Mouse (Mus musculus): ENCODE data around the gene Tmem150a. TPM values are rescaled to one million over a fixed set of nuclear protein-coding genes. Genes with fewer than 3 reads are reported as not detected.

Gene Tmem150a
- total and polyA plus RNA-seq, 3 experiments: 22.7 to 86.9 (median 22.8) TPM

DNA sequence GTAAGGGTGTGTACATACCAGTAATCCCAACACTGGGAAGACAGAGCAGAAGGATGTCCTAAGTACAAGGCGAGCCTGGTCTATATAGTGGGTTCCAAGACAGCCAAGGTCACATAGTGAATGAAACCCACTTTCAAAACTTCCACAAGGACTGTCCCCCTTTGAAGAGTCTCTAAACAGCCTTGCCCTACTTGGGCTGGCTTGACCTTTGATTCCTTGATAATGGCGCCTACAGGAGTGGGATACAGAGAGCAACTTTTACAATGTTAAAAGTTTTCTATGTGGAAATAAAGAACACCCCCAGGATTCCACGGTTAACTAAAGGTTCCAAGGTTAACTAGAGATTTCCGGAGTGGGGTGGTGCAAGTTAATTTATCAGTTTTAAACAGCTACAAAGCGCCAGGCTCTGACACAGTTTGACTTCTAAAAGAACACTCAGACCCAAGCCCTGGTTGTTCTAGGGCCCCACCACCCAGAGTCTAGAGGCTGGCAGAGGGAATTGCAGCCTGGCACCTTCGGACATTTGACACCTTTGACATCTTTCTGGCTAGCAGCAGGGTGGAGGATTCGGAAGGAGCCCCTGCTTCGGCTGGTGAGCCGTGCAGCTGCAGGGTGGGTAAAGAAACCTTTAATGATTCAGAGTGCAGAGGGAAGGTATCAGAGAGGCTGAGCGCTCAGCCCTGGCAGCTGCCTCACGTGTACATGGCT lies 4.8 kb downstream of the Tmem150a start:
- Histone ChIP-seq H3K4me3 (no peak overlapping the region), H3K36me3 (ENCODE audit: control insufficient read depth, insufficient read depth, low read length) (no peaks in the 10 kb centered on the region)

DNA sequence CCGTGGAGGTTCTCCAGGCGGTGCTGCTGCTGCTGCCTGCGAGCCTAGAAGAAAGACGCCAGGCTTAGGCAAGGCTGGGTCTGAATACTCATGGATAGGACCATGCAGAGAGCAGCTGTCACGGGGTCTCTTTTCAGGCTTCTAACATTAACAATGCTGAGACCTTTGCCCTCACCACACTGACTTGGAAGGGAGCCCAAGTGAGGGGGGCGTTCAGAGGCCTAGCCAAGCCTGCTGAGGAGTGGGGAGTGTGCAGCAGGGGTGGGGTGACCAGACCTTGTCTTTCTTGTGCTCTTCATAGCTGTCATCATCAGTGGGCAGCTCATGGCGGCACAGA lies 5.3 kb downstream of the Tmem150a start:
- Histone ChIP-seq H3K9ac (ENCODE audit: low read depth, low read length) (no peak overlapping the region), H3K4me1 (ENCODE audit: control insufficient read depth, insufficient read depth, low read length) (peaks cover 4% of the 10 kb centered on the region), H3K79me2 (replicated peaks; ENCODE audit: control insufficient read depth, insufficient read depth, low read length) (no peaks in the 10 kb centered on the region; the same call in 1 of the 2 replicates), H3K27ac (no peak overlapping the region), H3K4me3 (no peak overlapping the region), H3K27me3 (ENCODE audit: control insufficient read depth, insufficient read depth, low read length) (no peaks in the 10 kb centered on the region), H3K36me3 (ENCODE audit: control insufficient read depth, insufficient read depth, low read length) (no peaks in the 10 kb centered on the region)
- 62% methylated on average over 7 of the region's 7 CpGs for WGBS
- no peak for DNase-seq
- intact Hi-C loops (cut with DNase I): no loop called here
- TF ChIP-seq POLR2A (IDR thresholded peaks at IDR 0.05; ENCODE audit: insufficient read depth, low read depth, low read length) (no peak), CTCF (IDR thresholded peaks at IDR 0.05) (no peak), EP300 (IDR thresholded peaks at IDR 0.05; ENCODE audit: insufficient read depth, low read depth, low read length) (no peak)

More for the DNA sequence above, 4.8 kb downstream of the Tmem150a start:
- TF ChIP-seq EP300 (IDR thresholded peaks at IDR 0.05; ENCODE audit: insufficient read depth, low read depth, low read length): no peak
- TF ChIP-seq CTCF (IDR thresholded peaks at IDR 0.05): no peak
- TF ChIP-seq POLR2A (IDR thresholded peaks at IDR 0.05; ENCODE audit: insufficient read depth, low read depth, low read length): no peak
- Histone ChIP-seq H3K4me1 (ENCODE audit: control insufficient read depth, insufficient read depth, low read length) (peaks cover 4% of the 10 kb centered on the region), H3K9ac (ENCODE audit: low read depth, low read length) (no peak overlapping the region), H3K27me3 (ENCODE audit: control insufficient read depth, insufficient read depth, low read length) (no peaks in the 10 kb centered on the region), H3K27ac (no peak overlapping the region), H3K79me2 (replicated peaks; ENCODE audit: control insufficient read depth, insufficient read depth, low read length) (no peaks in the 10 kb centered on the region; the same call in 1 of the 2 replicates)
- intact Hi-C loops (cut with DNase I): no loop called here
- DNase-seq: no peak
- WGBS: 74% methylated on average over 11 of the region's 11 CpGs

DNA sequence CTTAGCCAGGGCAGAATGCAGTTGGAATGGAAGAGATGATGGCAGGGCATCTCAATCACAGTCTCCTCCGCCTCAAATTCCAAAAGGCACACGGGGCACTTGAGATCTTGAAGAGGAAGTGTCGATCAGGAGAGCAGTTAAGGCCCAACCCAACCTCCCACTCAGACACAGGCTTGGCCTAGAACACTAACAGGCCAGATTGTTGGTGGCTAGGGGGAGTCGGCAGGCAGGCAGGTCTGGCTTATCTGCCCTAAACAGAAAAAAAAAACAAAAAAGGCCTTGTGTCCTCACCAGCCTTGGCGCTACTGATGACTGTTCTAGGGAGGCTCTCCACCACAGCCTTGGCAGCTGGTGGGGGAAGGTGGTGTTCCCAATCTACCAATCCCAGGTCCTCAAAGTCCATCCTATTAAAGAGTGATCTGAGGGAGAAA lies 5.9 kb downstream of the Tmem150a start:
- Histone ChIP-seq H3K27me3 (ENCODE audit: control insufficient read depth, insufficient read depth, low read length) (no peaks in the 10 kb centered on the region), H3K27ac (no peak overlapping the region; the same call in 1 of the 2 replicates), H3K4me3 (peak overlapping the region; percentile 84; the same call in 1 of the 2 replicates), H3K9ac (ENCODE audit: low read depth, low read length) (no peak overlapping the region), H3K4me1 (ENCODE audit: control insufficient read depth, insufficient read depth, low read length) (peaks cover 2% of the 10 kb centered on the region), H3K79me2 (replicated peaks; ENCODE audit: control insufficient read depth, insufficient read depth, low read length) (no peaks in the 10 kb centered on the region; the same call in 1 of the 2 replicates), H3K36me3 (ENCODE audit: control insufficient read depth, insufficient read depth, low read length) (no peaks in the 10 kb centered on the region)
- TF ChIP-seq CTCF (IDR thresholded peaks at IDR 0.05) (no peak), POLR2A (IDR thresholded peaks at IDR 0.05; ENCODE audit: insufficient read depth, low read depth, low read length) (no peak), EP300 (IDR thresholded peaks at IDR 0.05; ENCODE audit: insufficient read depth, low read depth, low read length) (no peak)
- no peak for DNase-seq
- WGBS: 17% methylated on average over 5 of the region's 5 CpGs
- intact Hi-C loops (cut with DNase I): no loop called here

DNA sequence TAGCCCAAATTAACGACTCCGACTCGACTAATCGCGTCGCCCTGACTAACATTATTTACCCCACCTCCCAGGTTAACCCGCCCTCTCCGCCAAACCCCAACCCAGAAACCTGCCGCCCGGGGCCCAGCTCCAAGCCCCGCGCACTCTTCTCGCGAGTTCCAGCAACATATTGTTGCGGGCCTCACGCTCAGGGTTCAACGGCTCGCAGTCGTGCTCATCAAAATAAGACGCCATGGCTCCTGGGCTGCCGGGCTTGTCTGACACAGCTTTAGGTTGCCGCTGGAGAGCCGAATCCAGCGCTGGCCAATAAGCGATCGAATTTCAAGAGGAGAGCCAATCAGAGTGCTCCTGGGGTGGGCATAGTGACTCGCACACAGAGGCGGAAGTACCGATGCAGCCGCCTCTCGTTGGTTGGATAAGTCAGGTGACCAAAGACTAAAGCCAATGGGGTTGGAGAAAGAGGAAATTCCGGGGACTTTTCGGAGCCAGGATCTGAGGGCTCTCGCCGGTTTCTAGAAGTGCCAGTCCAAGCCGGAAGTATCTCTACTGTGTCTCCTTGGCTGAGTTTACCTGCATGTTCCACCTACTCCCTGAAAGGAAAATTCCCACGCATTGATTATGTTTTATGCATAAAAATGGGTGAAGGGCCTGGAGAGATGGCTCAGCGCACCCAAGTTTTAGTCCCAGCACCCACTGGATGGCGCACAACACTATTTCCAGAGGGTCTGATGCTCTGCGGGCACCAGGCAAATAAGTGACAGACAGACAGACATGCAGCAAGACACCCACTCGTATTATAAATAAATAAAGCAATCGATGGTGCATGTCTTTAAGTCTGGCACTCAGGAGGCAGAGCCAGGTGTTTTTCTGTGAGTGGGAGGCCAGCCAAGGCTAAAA lies 7.1 kb downstream of the Tmem150a start:
- WGBS: under 1% methylated on average over 42 of the region's 42 CpGs
- peak overlapping the region; percentile 84 for H3K4me3 ChIP-seq
- H3K27ac ChIP-seq: peak overlapping the region; percentile 84
- H3K4me1 ChIP-seq (ENCODE audit: control insufficient read depth, insufficient read depth, low read length): no peaks in the 10 kb centered on the region; the same call in 1 of the 2 replicates
- intact Hi-C loops (cut with DNase I): no loop called here
- H3K27me3 ChIP-seq (ENCODE audit: control insufficient read depth, insufficient read depth, low read length): no peaks in the 10 kb centered on the region
- TF ChIP-seq EP300 (IDR thresholded peaks at IDR 0.05; ENCODE audit: insufficient read depth, low read depth, low read length): no peak; the same call in 1 of the 2 replicates
- peak; percentile 97 for TF ChIP-seq POLR2A (IDR thresholded peaks at IDR 0.05; ENCODE audit: insufficient read depth, low read depth, low read length)
- peak; percentile 66 for TF ChIP-seq CTCF (IDR thresholded peaks at IDR 0.05)
- peak overlapping the region; percentile 81 for H3K9ac ChIP-seq (ENCODE audit: low read depth, low read length)
- H3K36me3 ChIP-seq (ENCODE audit: control insufficient read depth, insufficient read depth, low read length): no peaks in the 10 kb centered on the region
- H3K79me2 ChIP-seq (replicated peaks; ENCODE audit: control insufficient read depth, insufficient read depth, low read length): no peaks in the 10 kb centered on the region; the same call in 1 of the 2 replicates
- DNase-seq: peak; percentile 94 to 97

DNA sequence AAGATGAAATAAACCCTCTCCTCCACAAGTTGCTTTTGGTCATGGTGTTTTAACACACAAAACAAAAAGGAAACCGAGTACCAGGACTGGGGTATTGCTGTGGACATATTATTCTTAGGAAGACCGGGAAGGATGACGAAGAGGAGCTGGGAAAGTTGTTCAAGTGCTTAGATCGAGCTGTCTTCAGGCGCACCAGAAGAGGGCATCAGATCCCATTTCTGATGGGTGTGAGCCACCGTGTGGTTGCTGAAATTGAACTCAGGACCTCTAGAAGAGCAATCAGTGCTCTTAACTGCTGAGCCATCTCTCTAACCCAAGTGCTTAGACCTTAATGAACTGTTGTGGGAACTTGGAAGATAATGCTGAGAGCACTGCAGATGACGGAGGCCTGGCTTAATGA lies 8.8 kb downstream of the Tmem150a start:
- H3K27ac ChIP-seq: no peak overlapping the region
- H3K4me3 ChIP-seq: no peak overlapping the region
- H3K36me3 ChIP-seq (ENCODE audit: control insufficient read depth, insufficient read depth, low read length): no peaks in the 10 kb centered on the region
- intact Hi-C loops (cut with DNase I): loop anchor here (2.0 kb wide), 1 partner anchor 39 kb away; no protein-coding TSS in a partner anchor
- 35% methylated on average over 7 of the region's 7 CpGs for WGBS
- no peaks in the 10 kb centered on the region for H3K27me3 ChIP-seq (ENCODE audit: control insufficient read depth, insufficient read depth, low read length)
- TF ChIP-seq POLR2A (IDR thresholded peaks at IDR 0.05; ENCODE audit: insufficient read depth, low read depth, low read length): no peak
- TF ChIP-seq CTCF (IDR thresholded peaks at IDR 0.05): peak; percentile 66
- TF ChIP-seq EP300 (IDR thresholded peaks at IDR 0.05; ENCODE audit: insufficient read depth, low read depth, low read length): no peak
- H3K79me2 ChIP-seq (replicated peaks; ENCODE audit: control insufficient read depth, insufficient read depth, low read length): no peaks in the 10 kb centered on the region; the same call in 1 of the 2 replicates
- no peak overlapping the region for H3K9ac ChIP-seq (ENCODE audit: low read depth, low read length)
- no peaks in the 10 kb centered on the region; the same call in 1 of the 2 replicates for H3K4me1 ChIP-seq (ENCODE audit: control insufficient read depth, insufficient read depth, low read length)
- no peak for DNase-seq

Data from heart, adult 2 months (tissue).